Comparison of ENCODE assay signal across 36 mouse cellular contexts in the genomic region with DNA sequence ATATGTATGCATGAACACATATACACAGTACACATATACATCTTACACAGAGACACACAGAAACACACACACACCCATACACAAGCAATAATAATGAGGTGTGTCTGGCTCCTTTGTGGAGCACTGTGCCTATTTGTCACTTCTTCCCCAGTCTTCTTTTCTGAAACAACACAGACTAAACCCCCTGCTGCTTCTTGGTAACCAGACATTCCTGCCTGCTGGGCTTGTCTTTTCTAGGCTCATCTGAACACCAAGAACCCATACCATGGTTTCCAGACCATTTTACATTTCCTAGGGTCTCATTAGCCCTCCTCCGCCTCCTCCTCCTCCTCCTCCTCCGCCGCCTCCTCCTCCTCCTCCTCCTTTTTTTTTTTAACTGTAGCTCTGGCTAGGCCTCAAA. TPM values are rescaled to one million over a fixed set of nuclear protein-coding genes. Genes with fewer than 3 reads are reported as not detected.
DNase-seq lines count a peak whose midpoint lies in the region; ATAC-seq and TF ChIP-seq lines count a peak whose summit lies in the region.
"Had no signal": no experiment of that assay in that cellular context is flagged by ENCODE, and none has a peak within 500 bp of the region (broad histone marks: within the 10 kb centered on the region; RNA-seq: fewer than 3 reads in every experiment).

No protein-coding gene starts in this region.

- no peaks in the 10 kb centered on the region for H3K36me3 ChIP-seq in hindbrain, embryonic 10.5 days
- H3K36me3 ChIP-seq in hindbrain, embryonic 16.5 days (ENCODE audit: control insufficient read depth, insufficient read depth, low read length), result no peaks in the 10 kb centered on the region
- H3K36me3 ChIP-seq in midbrain, embryonic 12.5 days, result no peaks in the 10 kb centered on the region
- H3K36me3 ChIP-seq in midbrain, postnatal 0 days (ENCODE audit: insufficient read depth, low read length), result no peaks in the 10 kb centered on the region
- no peaks in the 10 kb centered on the region for H3K36me3 ChIP-seq in neural tube, embryonic 13.5 days
- H3K36me3 ChIP-seq: embryonic facial prominence, embryonic 12.5 days; heart, embryonic 12.5 days; kidney, embryonic 15.5 days had no signal

- H3K27me3 ChIP-seq in hindbrain, embryonic 10.5 days (ENCODE audit: insufficient read depth, poor library complexity, severe bottlenecking), result no peaks in the 10 kb centered on the region
- no peaks in the 10 kb centered on the region for H3K27me3 ChIP-seq in hindbrain, embryonic 16.5 days (replicated peaks; ENCODE audit: control insufficient read depth, insufficient read depth, low read length)
- H3K27me3 ChIP-seq in midbrain, embryonic 12.5 days, result no peaks in the 10 kb centered on the region
- H3K27me3 ChIP-seq in midbrain, postnatal 0 days (ENCODE audit: insufficient read depth, low read length), result no peaks in the 10 kb centered on the region
- no peaks in the 10 kb centered on the region for H3K27me3 ChIP-seq in neural tube, embryonic 13.5 days

- WGBS in hindbrain, embryonic 10.5 days, result 29% methylated on average over 1 of the region's 3 CpGs
- WGBS in hindbrain, embryonic 16.5 days, result 5% methylated on average over 3 of the region's 3 CpGs
- 40% methylated on average over 1 of the region's 3 CpGs for WGBS in midbrain, embryonic 12.5 days
- 23% methylated on average over 3 of the region's 3 CpGs for WGBS in midbrain, postnatal 0 days
- 25% methylated on average over 1 of the region's 3 CpGs for WGBS in neural tube, embryonic 13.5 days

- H3K9ac ChIP-seq in hindbrain, embryonic 16.5 days (ENCODE audit: low read depth, low read length), result no peak overlapping the region
- no peak overlapping the region for H3K9ac ChIP-seq in midbrain, embryonic 12.5 days (replicated peaks)
- no peak overlapping the region for H3K9ac ChIP-seq in midbrain, postnatal 0 days (replicated peaks; ENCODE audit: low read length, poor library complexity, severe bottlenecking)
- H3K9ac ChIP-seq in neural tube, embryonic 13.5 days, result no peak overlapping the region
- H3K9ac ChIP-seq: embryonic facial prominence, embryonic 12.5 days; heart, embryonic 12.5 days; kidney, embryonic 15.5 days; liver, embryonic 14.5 days had no signal

- peaks cover 49% of the 10 kb centered on the region for H3K4me1 ChIP-seq in hindbrain, embryonic 10.5 days (replicated peaks)
- peaks cover 6% of the 10 kb centered on the region for H3K4me1 ChIP-seq in hindbrain, embryonic 16.5 days (ENCODE audit: control insufficient read depth, insufficient read depth, low read depth, low read length)
- peaks cover 35% of the 10 kb centered on the region for H3K4me1 ChIP-seq in midbrain, embryonic 12.5 days
- no peaks in the 10 kb centered on the region for H3K4me1 ChIP-seq in midbrain, postnatal 0 days (ENCODE audit: insufficient read depth, low read length)
- H3K4me1 ChIP-seq in neural tube, embryonic 13.5 days (replicated peaks), result peaks cover 17% of the 10 kb centered on the region
- H3K4me1 ChIP-seq: embryonic facial prominence, embryonic 12.5 days had no signal

- no peaks in the 10 kb centered on the region for H3K9me3 ChIP-seq in hindbrain, embryonic 10.5 days
- no peaks in the 10 kb centered on the region for H3K9me3 ChIP-seq in hindbrain, embryonic 16.5 days (ENCODE audit: control insufficient read depth, low read length)
- H3K9me3 ChIP-seq in midbrain, embryonic 12.5 days, result no peaks in the 10 kb centered on the region
- no peaks in the 10 kb centered on the region for H3K9me3 ChIP-seq in midbrain, postnatal 0 days (ENCODE audit: low read length)
- no peaks in the 10 kb centered on the region for H3K9me3 ChIP-seq in neural tube, embryonic 13.5 days
- H3K9me3 ChIP-seq: embryonic facial prominence, embryonic 12.5 days; heart, embryonic 12.5 days; kidney, embryonic 15.5 days had no signal

- no peak overlapping the region for H3K4me3 ChIP-seq in hindbrain, embryonic 10.5 days
- H3K4me3 ChIP-seq in hindbrain, embryonic 16.5 days (ENCODE audit: low read length), result no peak overlapping the region
- no peak overlapping the region for H3K4me3 ChIP-seq in midbrain, embryonic 12.5 days
- H3K4me3 ChIP-seq in midbrain, postnatal 0 days (ENCODE audit: low read depth, low read length), result no peak overlapping the region
- H3K4me3 ChIP-seq in neural tube, embryonic 13.5 days, result no peak overlapping the region
- H3K4me3 ChIP-seq: embryonic facial prominence, embryonic 12.5 days; heart, adult 2 months; heart, embryonic 12.5 days; kidney, embryonic 15.5 days had no signal

- no peak for ATAC-seq in hindbrain, embryonic 16.5 days
- ATAC-seq in midbrain, embryonic 12.5 days (ENCODE audit: low FRiP score, low read depth), result no peak
- no peak for ATAC-seq in midbrain, postnatal 0 days (ENCODE audit: low FRiP score)
- ATAC-seq in neural tube, embryonic 13.5 days (ENCODE audit: low read depth), result no peak

- peak overlapping the region; percentile 81 for H3K27ac ChIP-seq in hindbrain, embryonic 10.5 days
- no peak overlapping the region for H3K27ac ChIP-seq in hindbrain, embryonic 16.5 days (ENCODE audit: low read depth, low read length)
- peak overlapping the region; percentile 84 for H3K27ac ChIP-seq in midbrain, embryonic 12.5 days (replicated peaks)
- no peak overlapping the region for H3K27ac ChIP-seq in midbrain, postnatal 0 days (ENCODE audit: low read depth, low read length)
- H3K27ac ChIP-seq in neural tube, embryonic 13.5 days (replicated peaks), result peak overlapping the region; percentile 70; the same call in 1 of the 2 replicates
- H3K27ac ChIP-seq: embryonic facial prominence, embryonic 12.5 days; heart, adult 2 months; kidney, embryonic 15.5 days; liver, embryonic 14.5 days had no signal

- H3K4me2 ChIP-seq in hindbrain, embryonic 16.5 days (ENCODE audit: low read length), result no peak overlapping the region
- no peak overlapping the region for H3K4me2 ChIP-seq in midbrain, embryonic 12.5 days (replicated peaks)
- no peak overlapping the region for H3K4me2 ChIP-seq in midbrain, postnatal 0 days (ENCODE audit: low read depth, low read length, poor library complexity, severe bottlenecking)
- H3K4me2 ChIP-seq in neural tube, embryonic 13.5 days, result no peak overlapping the region
- H3K4me2 ChIP-seq: embryonic facial prominence, embryonic 12.5 days; heart, embryonic 12.5 days; kidney, embryonic 15.5 days had no signal

- TF ChIP-seq CTCF in midbrain, postnatal 0 days (IDR thresholded peaks at IDR 0.05), result no peak

- DNase-seq in hindbrain, embryonic 10.5 days (ENCODE audit: low spot score), result no peak
- no peak for DNase-seq in midbrain, postnatal 0 days (ENCODE audit: low spot score)
- peak; percentile 57 for DNase-seq in ZHBTc4 (ENCODE audit: low read depth, low spot score)
- no peak for DNase-seq in urinary bladder, adult 2 months (ENCODE audit: low spot score)
- DNase-seq: adrenal gland, postnatal 10 days; B cell, adult 2 months; cerebellum, adult 8-10 months; cerebellum, postnatal 25 days; heart, adult 2 months; heart, postnatal 4 days; kidney, adult 18-20 months; kidney, postnatal 25 days; liver; lung, adult 2 months; lung, postnatal 10 days; thymus, adult 2 months; thymus, postnatal 36 days had no signal

RNA-seq across cellular contexts. Expression of a gene that starts 3.6 kb away (rescaled TPM):
- polyA plus RNA-seq in hindbrain, embryonic 10.5 days (2016; fragmentation: Nextera tagmentation; extraction: Ambion mirVana), result 56.9 and 60.3 TPM in 2 replicates
- 40.6 and 49.0 TPM in 2 replicates for polyA plus RNA-seq in hindbrain, embryonic 16.5 days (2015; fragmentation: Nextera tagmentation; extraction: Ambion mirVana)
- 70.3 and 77.6 TPM in 2 replicates for polyA plus RNA-seq in midbrain, embryonic 12.5 days (2016; fragmentation: Nextera tagmentation; extraction: Ambion mirVana)
- total RNA-seq in midbrain, postnatal 0 days (2014; rRNA removed), result 98.8 and 112 TPM in 2 replicates
- polyA plus RNA-seq in midbrain, postnatal 0 days (2015; fragmentation: Nextera tagmentation; extraction: Ambion mirVana), result 37.8 and 39.0 TPM in 2 replicates
- 44.5 and 47.5 TPM in 2 replicates for polyA plus RNA-seq in neural tube, embryonic 13.5 days (2015; fragmentation: Nextera tagmentation; extraction: Ambion mirVana)
- 6.3 and 8.1 TPM in 2 replicates for polyA plus RNA-seq in urinary bladder, adult 2 months (2012; rRNA removed)

RNA-seq across cellular contexts. Expression of a gene that starts 24.0 kb away (rescaled TPM):
- polyA plus RNA-seq in hindbrain, embryonic 10.5 days (2016; fragmentation: Nextera tagmentation; extraction: Ambion mirVana), result not detected in 2 replicates
- not detected in 2 replicates for polyA plus RNA-seq in hindbrain, embryonic 16.5 days (2015; fragmentation: Nextera tagmentation; extraction: Ambion mirVana)
- not detected in 2 replicates for polyA plus RNA-seq in midbrain, embryonic 12.5 days (2016; fragmentation: Nextera tagmentation; extraction: Ambion mirVana)
- not detected in 2 replicates for total RNA-seq in midbrain, postnatal 0 days (2014; rRNA removed)
- polyA plus RNA-seq in midbrain, postnatal 0 days (2015; fragmentation: Nextera tagmentation; extraction: Ambion mirVana), result not detected in 2 replicates
- polyA plus RNA-seq in neural tube, embryonic 13.5 days (2015; fragmentation: Nextera tagmentation; extraction: Ambion mirVana), result not detected in 2 replicates
- not detected in 2 replicates for polyA plus RNA-seq in urinary bladder, adult 2 months (2012; rRNA removed)
- total RNA-seq: adrenal gland, postnatal 10 days; ES-E14; gastrocnemius, adult 8-10 months; gastrocnemius, postnatal 4 days; heart, adult 2 months; heart, postnatal 4 days; layer of hippocampus, adult 18-20 months; layer of hippocampus, postnatal 10 days; left cerebral cortex, adult 18-20 months; left cerebral cortex, postnatal 14 days; megakaryocyte, adult 5-6 weeks; monocyte, adult 5-6 weeks had no signal
- polyA plus RNA-seq: embryonic facial prominence, embryonic 12.5 days; heart, adult 2 months; heart, embryonic 12.5 days; heart, postnatal 0 days; intestine, embryonic 14.5 days; kidney, embryonic 15.5 days; limb, embryonic 11.5 days; liver, embryonic 14.5 days; lung, adult 2 months; thymus, adult 2 months had no signal

RNA-seq across cellular contexts. Expression of a gene that starts 27.2 kb away (rescaled TPM):
- polyA plus RNA-seq in hindbrain, embryonic 10.5 days (2016; fragmentation: Nextera tagmentation; extraction: Ambion mirVana), result 57.7 and 64.2 TPM in 2 replicates
- 41.6 and 45.4 TPM in 2 replicates for polyA plus RNA-seq in hindbrain, embryonic 16.5 days (2015; fragmentation: Nextera tagmentation; extraction: Ambion mirVana)
- 58.8 and 62.1 TPM in 2 replicates for polyA plus RNA-seq in midbrain, embryonic 12.5 days (2016; fragmentation: Nextera tagmentation; extraction: Ambion mirVana)
- 19.6 and 22.6 TPM in 2 replicates for total RNA-seq in midbrain, postnatal 0 days (2014; rRNA removed)
- polyA plus RNA-seq in midbrain, postnatal 0 days (2015; fragmentation: Nextera tagmentation; extraction: Ambion mirVana), result 24.1 and 24.2 TPM in 2 replicates
- polyA plus RNA-seq in neural tube, embryonic 13.5 days (2015; fragmentation: Nextera tagmentation; extraction: Ambion mirVana), result 53.2 and 60.8 TPM in 2 replicates
- polyA plus RNA-seq in urinary bladder, adult 2 months (2012; rRNA removed), result 32.9 and 36.4 TPM in 2 replicates

RNA-seq across cellular contexts. Expression of a gene that starts 46.8 kb away (rescaled TPM):
- polyA plus RNA-seq in hindbrain, embryonic 10.5 days (2016; fragmentation: Nextera tagmentation; extraction: Ambion mirVana), result 0.07 TPM in 1 of 2 replicates, not detected in the other
- polyA plus RNA-seq in hindbrain, embryonic 16.5 days (2015; fragmentation: Nextera tagmentation; extraction: Ambion mirVana), result 0.21 TPM in 1 of 2 replicates, not detected in the other
- polyA plus RNA-seq in midbrain, embryonic 12.5 days (2016; fragmentation: Nextera tagmentation; extraction: Ambion mirVana), result not detected in 2 replicates
- total RNA-seq in midbrain, postnatal 0 days (2014; rRNA removed), result not detected in 2 replicates
- not detected in 2 replicates for polyA plus RNA-seq in midbrain, postnatal 0 days (2015; fragmentation: Nextera tagmentation; extraction: Ambion mirVana)
- 0.13 TPM in 1 of 2 replicates, not detected in the other for polyA plus RNA-seq in neural tube, embryonic 13.5 days (2015; fragmentation: Nextera tagmentation; extraction: Ambion mirVana)
- polyA plus RNA-seq in urinary bladder, adult 2 months (2012; rRNA removed), result not detected in 2 replicates
- total RNA-seq: adrenal gland, postnatal 10 days; ES-E14; gastrocnemius, adult 8-10 months; gastrocnemius, postnatal 4 days; heart, adult 2 months; heart, postnatal 4 days; layer of hippocampus, adult 18-20 months; layer of hippocampus, postnatal 10 days; left cerebral cortex, adult 18-20 months; left cerebral cortex, postnatal 14 days; megakaryocyte, adult 5-6 weeks; monocyte, adult 5-6 weeks had no signal
- polyA plus RNA-seq: embryonic facial prominence, embryonic 12.5 days; heart, adult 2 months; heart, embryonic 12.5 days; heart, postnatal 0 days; intestine, embryonic 14.5 days; kidney, embryonic 15.5 days; limb, embryonic 11.5 days; liver, embryonic 14.5 days; lung, adult 2 months had no signal

RNA-seq across cellular contexts. Expression of a gene that starts 52.8 kb away (rescaled TPM):
- 29.2 and 36.2 TPM in 2 replicates for polyA plus RNA-seq in hindbrain, embryonic 10.5 days (2016; fragmentation: Nextera tagmentation; extraction: Ambion mirVana)
- polyA plus RNA-seq in hindbrain, embryonic 16.5 days (2015; fragmentation: Nextera tagmentation; extraction: Ambion mirVana), result 55.5 and 59.0 TPM in 2 replicates
- 38.5 and 45.8 TPM in 2 replicates for polyA plus RNA-seq in midbrain, embryonic 12.5 days (2016; fragmentation: Nextera tagmentation; extraction: Ambion mirVana)
- total RNA-seq in midbrain, postnatal 0 days (2014; rRNA removed), result 56.7 and 57.7 TPM in 2 replicates
- 48.2 and 57.6 TPM in 2 replicates for polyA plus RNA-seq in midbrain, postnatal 0 days (2015; fragmentation: Nextera tagmentation; extraction: Ambion mirVana)
- 57.2 and 64.7 TPM in 2 replicates for polyA plus RNA-seq in neural tube, embryonic 13.5 days (2015; fragmentation: Nextera tagmentation; extraction: Ambion mirVana)
- 17.5 and 18.1 TPM in 2 replicates for polyA plus RNA-seq in urinary bladder, adult 2 months (2012; rRNA removed)

Comparison
In these comparisons a context has a peak if more than half of its experiments do, and no peak if none do; other contexts are left out.
1. H3K27ac ChIP-seq: peak in hindbrain, embryonic 10.5 days (single experiment), midbrain, embryonic 12.5 days (single experiment) and neural tube, embryonic 13.5 days (single experiment); none in hindbrain, embryonic 16.5 days (single experiment) and midbrain, postnatal 0 days (single experiment).